ENCODE assay signal across 25 mouse cellular contexts in genomic region chr12:72957829-72958424, GRCm38 (mm10). TPM values are rescaled to one million over a fixed set of nuclear protein-coding genes. Genes with fewer than 3 reads are reported as not detected.
"Had no signal": no experiment of that assay in that cellular context is flagged by ENCODE, and none has a peak within 500 bp of the region (broad histone marks: within the 10 kb centered on the region; RNA-seq: fewer than 3 reads in every experiment).

No protein-coding gene starts in this region.

- H3K9ac ChIP-seq: neural tube, embryonic 13.5 days; neural tube, embryonic 15.5 days; stomach, embryonic 15.5 days had no signal

- H3K27ac ChIP-seq: neural tube, embryonic 13.5 days; neural tube, embryonic 15.5 days; stomach, embryonic 15.5 days; stomach, postnatal 0 days had no signal

- H3K4me1 ChIP-seq: neural tube, embryonic 13.5 days; neural tube, embryonic 15.5 days; stomach, embryonic 15.5 days had no signal

- H3K36me3 ChIP-seq: neural tube, embryonic 13.5 days; neural tube, embryonic 15.5 days; stomach, embryonic 15.5 days had no signal

- H3K27me3 ChIP-seq: stomach, embryonic 15.5 days had no signal

- H3K9me3 ChIP-seq: neural tube, embryonic 13.5 days; neural tube, embryonic 15.5 days; stomach, embryonic 15.5 days had no signal

- DNase-seq: retina, postnatal 1 day; right cerebral cortex, adult 18-20 months; right cerebral cortex, postnatal 14 days; right cerebral cortex, postnatal 25 days; right cerebral cortex, postnatal 4 days; spleen, adult 18-20 months; thymus, adult 18-20 months; thymus, adult 2 months; thymus, postnatal 14 days; thymus, postnatal 25 days; thymus, postnatal 36 days; thymus, postnatal 4 days had no signal

- H3K4me2 ChIP-seq: neural tube, embryonic 13.5 days; neural tube, embryonic 15.5 days; stomach, embryonic 15.5 days had no signal

- H3K4me3 ChIP-seq: neural tube, embryonic 13.5 days; neural tube, embryonic 15.5 days; stomach, embryonic 15.5 days had no signal

RNA-seq across cellular contexts. Expression of gene 4930447C04Rik, which starts 17.4 kb away (rescaled TPM):
- polyA plus RNA-seq: small intestine, adult 2 months; spleen, adult 2 months; thymus, adult 2 months had no signal

RNA-seq across cellular contexts. Expression of gene Six6, which starts 18.2 kb away (rescaled TPM):
- total RNA-seq: neutrophil, adult 5-6 weeks had no signal
- polyA plus RNA-seq: neural tube, embryonic 13.5 days; neural tube, embryonic 14.5 days; neural tube, embryonic 15.5 days; small intestine, adult 2 months; spleen, adult 2 months; stomach, embryonic 14.5 days; stomach, embryonic 15.5 days; stomach, embryonic 16.5 days; stomach, postnatal 0 days; testis, adult 2 months; thymus, adult 2 months; thymus, postnatal 0 days; urinary bladder, adult 2 months had no signal
